Mouse (Mus musculus): ENCODE data around the gene Vmn2r115. TPM values are rescaled to one million over a fixed set of nuclear protein-coding genes. Genes with fewer than 3 reads are reported as not detected.

The Vmn2r115 gene
- not detected in 4 replicates for total RNA-seq (2023)

GRCm38 (mm10) chr17:23343441-23343840 is at the start of gene Vmn2r115:
Gene Vmn2r115, plus strand, starts transcription at chr17:23343741.

GRCm38 (mm10) chr17:23312437-23312836 is 31.1 kb upstream of the Vmn2r115 start, which contains the start of gene Vmn2r114:
Gene Vmn2r114, minus strand, starts transcription at chr17:23312537.

GRCm38 (mm10) chr17:23384304-23384703 is 40.8 kb downstream of the Vmn2r115 start, which contains the start of gene Vmn2r116:
Gene Vmn2r116, plus strand, starts transcription at chr17:23384604.

Other genes with a start within 250 kb of the Vmn2r115 start
- gene Zfp40, start 150.5 kb upstream of the Vmn2r115 start, total RNA-seq (2023) = 5.8 to 10.4 TPM (median 8.3 TPM) in 4 replicates
- not detected in 4 replicates for gene Vmn2r114, start 31.2 kb upstream of the Vmn2r115 start, total RNA-seq (2023)
- not detected in 4 replicates for gene Vmn2r116, start 40.9 kb downstream of the Vmn2r115 start, total RNA-seq (2023)
- gene Vmn2r117, start 136.0 kb downstream of the Vmn2r115 start, total RNA-seq (2023) = not detected in 4 replicates
- 7.5 to 8.8 TPM (median 8.1 TPM) in 4 replicates for gene Zfp213, start 220.5 kb downstream of the Vmn2r115 start, total RNA-seq (2023)